18 mouse cellular contexts compared by ENCODE assay signal in the genomic region with DNA sequence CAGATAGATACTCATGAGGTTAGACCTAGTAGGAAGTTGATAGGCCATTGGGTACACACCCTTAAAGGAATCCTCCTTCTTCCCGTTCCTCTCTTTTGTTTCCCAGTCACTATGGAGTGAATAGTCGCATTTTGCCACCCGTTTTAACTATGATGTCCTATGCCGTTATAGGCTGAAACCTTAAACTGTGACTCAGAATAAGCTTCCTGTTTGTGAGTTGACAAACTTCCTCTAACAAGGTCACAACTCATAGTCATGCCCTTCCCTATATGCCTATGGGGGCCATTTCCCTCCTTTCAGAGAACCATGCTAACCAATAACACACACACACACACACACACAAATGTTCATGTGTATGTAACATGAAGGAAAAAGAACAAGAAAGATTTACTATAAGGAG.
A peak's percentile ranks its signal among the peaks of the same experiment; 100 is the strongest.
DNase-seq lines count a peak whose midpoint lies in the region; ATAC-seq and TF ChIP-seq lines count a peak whose summit lies in the region.
"Had no signal": no experiment of that assay in that cellular context is flagged by ENCODE, and none has a peak within 500 bp of the region (broad histone marks: within the 10 kb centered on the region; RNA-seq: fewer than 3 reads in every experiment).

No protein-coding gene starts in this region.

- no peak overlapping the region for H3K27ac ChIP-seq in liver, postnatal 0 days (ENCODE audit: low read depth)
- no peak overlapping the region for H3K27ac ChIP-seq in liver, embryonic 11.5 days (ENCODE audit: low read depth, low read length)
- H3K27ac ChIP-seq: embryonic facial prominence, embryonic 13.5 days; forebrain, embryonic 12.5 days; heart, embryonic 13.5 days; hindbrain, embryonic 15.5 days had no signal

- no peak for TF ChIP-seq CTCF in liver, postnatal 0 days (IDR thresholded peaks at IDR 0.05; ENCODE audit: low read depth)

- no peaks in the 10 kb centered on the region for H3K27me3 ChIP-seq in liver, postnatal 0 days (ENCODE audit: insufficient read depth, low read length)
- no peaks in the 10 kb centered on the region for H3K27me3 ChIP-seq in liver, embryonic 11.5 days (replicated peaks; ENCODE audit: control insufficient read depth, insufficient read depth, low read length)
- H3K27me3 ChIP-seq: embryonic facial prominence, embryonic 13.5 days; forebrain, embryonic 12.5 days; heart, embryonic 13.5 days; hindbrain, embryonic 15.5 days had no signal

- no peak for TF ChIP-seq EP300 in liver, postnatal 0 days (IDR thresholded peaks at IDR 0.05; ENCODE audit: low read depth)

- DNase-seq in liver, postnatal 0 days, result no peak
- DNase-seq in liver, embryonic 11.5 days (ENCODE audit: low spot score), result no peak
- DNase-seq in cerebellum, postnatal 36 days, result no peak
- DNase-seq in heart, adult 9 months (ENCODE audit: low spot score in 2 of 2), result no peak
- DNase-seq: adrenal gland, adult 8-10 months; adrenal gland, postnatal 36 days; cerebellum, adult 2 months; cerebellum, postnatal 10 days; gastrocnemius, postnatal 14 days; heart, postnatal 36 days had no signal

- H3K4me2 ChIP-seq in liver, postnatal 0 days (ENCODE audit: low read depth, low read length), result no peak overlapping the region
- H3K4me2 ChIP-seq in liver, embryonic 11.5 days, result no peak overlapping the region
- H3K4me2 ChIP-seq: embryonic facial prominence, embryonic 13.5 days; forebrain, embryonic 12.5 days; heart, embryonic 13.5 days; hindbrain, embryonic 15.5 days had no signal

- H3K4me3 ChIP-seq in liver, postnatal 0 days (ENCODE audit: low read depth, low read length), result no peak overlapping the region
- H3K4me3 ChIP-seq in liver, embryonic 11.5 days (ENCODE audit: low read depth, low read length), result no peak overlapping the region
- H3K4me3 ChIP-seq: embryonic facial prominence, embryonic 13.5 days; forebrain, embryonic 12.5 days; heart, embryonic 13.5 days; hindbrain, embryonic 15.5 days had no signal

- H3K9me3 ChIP-seq in liver, postnatal 0 days (ENCODE audit: low read length), result no peaks in the 10 kb centered on the region
- H3K9me3 ChIP-seq in liver, embryonic 11.5 days (ENCODE audit: control insufficient read depth, low read length), result no peaks in the 10 kb centered on the region
- H3K9me3 ChIP-seq: embryonic facial prominence, embryonic 13.5 days; forebrain, embryonic 12.5 days; heart, embryonic 13.5 days; hindbrain, embryonic 15.5 days had no signal

- peak; percentile 44; the same call in 1 of the 2 replicates for ATAC-seq in liver, postnatal 0 days
- ATAC-seq in liver, embryonic 11.5 days (replicated peaks; ENCODE audit: low FRiP score), result no peak
- peak; percentile 52 for ATAC-seq in common myeloid progenitor, adult 5-6 weeks (replicated peaks; ENCODE audit: low read depth, poor library complexity, severe bottlenecking)
- ATAC-seq in megakaryocyte progenitor cell, adult 5-6 weeks (replicated peaks; ENCODE audit: poor library complexity), result peak; percentile 88
- no peak for ATAC-seq in frontal cortex, adult (ENCODE audit: low TSS enrichment)
- ATAC-seq: forebrain, embryonic 16.5 days had no signal

- no peaks in the 10 kb centered on the region for H3K36me3 ChIP-seq in liver, postnatal 0 days (replicated peaks; ENCODE audit: insufficient read depth, low read length)
- no peaks in the 10 kb centered on the region for H3K36me3 ChIP-seq in liver, embryonic 11.5 days (ENCODE audit: control insufficient read depth, insufficient read depth, low read length)
- H3K36me3 ChIP-seq: embryonic facial prominence, embryonic 13.5 days; forebrain, embryonic 12.5 days; heart, embryonic 13.5 days; hindbrain, embryonic 15.5 days had no signal

- no peak overlapping the region for H3K9ac ChIP-seq in liver, postnatal 0 days (replicated peaks)
- H3K9ac ChIP-seq in liver, embryonic 11.5 days (ENCODE audit: low read depth, low read length), result no peak overlapping the region
- H3K9ac ChIP-seq: embryonic facial prominence, embryonic 13.5 days; forebrain, embryonic 12.5 days; heart, embryonic 13.5 days; hindbrain, embryonic 15.5 days had no signal

- no peaks in the 10 kb centered on the region for H3K4me1 ChIP-seq in liver, postnatal 0 days (ENCODE audit: insufficient read depth)
- H3K4me1 ChIP-seq in liver, embryonic 11.5 days (replicated peaks; ENCODE audit: control insufficient read depth, insufficient read depth, low read length), result no peaks in the 10 kb centered on the region
- H3K4me1 ChIP-seq: embryonic facial prominence, embryonic 13.5 days; forebrain, embryonic 12.5 days; heart, embryonic 13.5 days; hindbrain, embryonic 15.5 days had no signal

- 65% methylated on average over 4 of the region's 4 CpGs for WGBS in liver, postnatal 0 days (ENCODE audit: insufficient replicate concordance)
- WGBS in liver, embryonic 11.5 days, result 59% methylated on average over 4 of the region's 4 CpGs

Comparison
In these comparisons a context has a peak if more than half of its experiments do, and no peak if none do; other contexts are left out.
1. ATAC-seq: peak in liver, postnatal 0 days (single experiment), common myeloid progenitor, adult 5-6 weeks (single experiment) and megakaryocyte progenitor cell, adult 5-6 weeks (single experiment); none in liver, embryonic 11.5 days (single experiment) and frontal cortex, adult (single experiment).